Mouse (Mus musculus) embryo, embryonic 11 days (tissue): ENCODE measurements at regions not wholly inside any gene's neighbourhood (a gene's known extent, or its start where the extent isn't known, plus 50 kb on each side); places are given as distances from the start of the nearest gene placed in this dataset.
"Not testable (repeated sequence)": the region's sequence is repeated elsewhere in the genome, so short reads cannot be mapped to it uniquely, and the experiment has no call there.

ENCODE experiments used
- DNase-seq: peaks from one replicate; pipeline ENCODE4 v3.0.0-alpha.2; 2015

- no peak for DNase-seq
Measured at GRCm38 (mm10) chr9:48053580-48053979, 108.2 kb upstream of the Nxpe4 start.

GRCm38 (mm10) chr9:48055246-48055645, 106.6 kb upstream of the Nxpe4 start:
- DNase-seq: peak; percentile 38

- peak; percentile 47 for DNase-seq
Measured at GRCm38 (mm10) chr9:48058599-48058998, 103.2 kb upstream of the Nxpe4 start.

- no peak for DNase-seq
Measured at GRCm38 (mm10) chr9:48059549-48060165, 102.2 kb upstream of the Nxpe4 start.

- DNase-seq: no peak
Measured at GRCm38 (mm10) chr9:48060996-48061395, 100.8 kb upstream of the Nxpe4 start.

GRCm38 (mm10) chr9:48066730-48067345, 95.0 kb upstream of the Nxpe4 start:
- no peak for DNase-seq

GRCm38 (mm10) chr9:48072592-48072991, 89.2 kb upstream of the Nxpe4 start:
- DNase-seq: no peak

GRCm38 (mm10) chr9:48073096-48073495, 88.7 kb upstream of the Nxpe4 start:
- DNase-seq: no peak

GRCm38 (mm10) chr9:48075661-48076240, 86.1 kb upstream of the Nxpe4 start:
- DNase-seq: no peak

- no peak for DNase-seq
Measured at GRCm38 (mm10) chr9:48082461-48082860, 79.4 kb upstream of the Nxpe4 start.

- not testable (repeated sequence) for DNase-seq
Measured at GRCm38 (mm10) chr9:48084196-48084595, 77.6 kb upstream of the Nxpe4 start.

GRCm38 (mm10) chr9:48089661-48090060, 72.2 kb upstream of the Nxpe4 start:
- DNase-seq: peak; percentile 44

GRCm38 (mm10) chr9:48094756-48095155, 67.1 kb upstream of the Nxpe4 start:
- DNase-seq: no peak

- peak; percentile 57 for DNase-seq
Measured at GRCm38 (mm10) chr9:48099846-48100245, 62.0 kb upstream of the Nxpe4 start.

- no peak for DNase-seq
Measured at GRCm38 (mm10) chr9:48106441-48107167, 55.2 kb upstream of the Nxpe4 start.

GRCm38 (mm10) chr9:48108994-48109619, 52.7 kb upstream of the Nxpe4 start:
- no peak for DNase-seq

- no peak for DNase-seq
Measured at GRCm38 (mm10) chr9:48111316-48111890, 50.4 kb upstream of the Nxpe4 start.
